Mouse (Mus musculus) layer of hippocampus, adult 18-20 months (tissue): ENCODE results near the gene Rcor3. TPM values are rescaled to one million over a fixed set of nuclear protein-coding genes. Genes with fewer than 3 reads are reported as not detected.

Experiments used
- DNase-seq, 2 experiments: peaks; one replicate each; pipeline ENCODE4 v3.0.0; 2022; ENCODE audit warnings: low spot score in 2 of 2
- total RNA-seq, 2 experiments: library from RNA; stranded (reverse); gene quantifications; 2 replicates each; pipeline ENCODE4 v1.2.3; 2021

Rcor3 gene
- total RNA-seq, 2 experiments from 2014 or later, result 42.4 to 45.8 TPM

DNA sequence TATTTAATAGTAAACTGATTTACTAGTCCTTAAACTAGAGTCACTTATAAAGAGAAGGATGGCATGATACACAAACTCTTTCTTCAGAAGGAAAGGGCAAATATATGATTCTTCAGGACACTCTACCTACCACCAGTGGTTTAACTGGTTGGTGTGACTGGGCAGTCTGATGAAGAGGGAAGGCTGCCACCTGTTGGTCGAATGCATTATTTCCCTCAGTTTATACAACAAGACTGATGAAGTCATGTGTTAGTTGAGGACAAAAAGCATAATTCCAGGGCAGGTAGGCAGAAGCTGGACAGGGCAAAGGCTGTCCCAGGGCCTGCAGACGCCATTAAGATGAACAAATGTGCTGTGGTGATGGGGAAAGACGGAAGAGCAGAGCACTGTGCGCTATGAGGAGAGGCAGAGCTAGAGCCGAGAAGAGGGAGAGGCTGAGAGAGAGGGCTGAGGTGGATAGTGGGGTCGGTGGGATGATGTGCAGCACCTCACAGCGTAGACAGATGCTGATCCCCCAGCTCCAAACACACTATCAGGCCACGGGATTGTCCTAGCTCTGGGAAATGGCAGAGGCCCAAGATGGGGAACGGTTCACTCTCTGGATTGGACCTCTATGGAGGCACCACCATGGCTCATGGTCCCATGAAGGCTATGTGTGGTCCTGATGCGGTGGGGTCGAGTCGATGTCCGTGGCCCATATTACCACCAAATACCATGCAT, 43.3 kb downstream of the Rcor3 start:
- peak; percentile 35 to 86 for DNase-seq

DNA sequence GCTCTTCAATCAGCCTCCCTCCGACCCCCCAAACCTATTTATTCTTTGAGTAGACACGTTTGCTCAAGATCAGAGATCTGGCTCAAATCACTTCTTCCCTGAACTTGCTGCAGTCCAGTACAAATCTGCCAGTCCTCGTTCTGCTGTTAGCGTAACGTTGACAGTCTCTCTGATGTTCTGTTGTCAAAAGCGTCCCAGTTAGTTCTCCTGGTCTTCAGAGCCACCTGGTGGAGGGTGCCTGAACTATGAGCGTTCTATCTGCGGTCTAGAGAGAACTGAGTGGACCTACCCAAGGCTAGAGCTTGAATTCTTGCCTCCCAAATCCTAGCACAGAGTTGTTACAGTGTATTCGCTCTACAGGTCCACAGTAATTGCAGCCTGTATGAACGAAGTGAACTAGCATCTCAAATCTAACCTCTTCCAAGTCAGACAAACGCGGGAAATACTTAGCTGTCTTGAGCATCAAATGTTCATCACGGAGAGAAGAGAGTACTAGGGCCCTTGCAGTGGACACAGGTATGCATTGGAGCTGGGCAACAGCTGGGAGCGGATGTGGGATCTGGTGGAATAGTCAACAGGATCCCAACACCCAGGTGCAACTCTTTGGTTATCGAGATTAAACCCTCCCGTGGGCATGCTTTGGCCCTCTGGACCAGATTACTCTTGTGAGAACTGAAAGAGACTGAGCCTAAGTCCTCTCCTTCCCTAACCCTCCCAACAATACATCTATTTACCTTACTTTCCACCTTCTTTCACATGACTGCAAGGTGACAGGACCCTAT, 44.8 kb downstream of the Rcor3 start:
- DNase-seq, result peak; percentile 74 to 95

DNA sequence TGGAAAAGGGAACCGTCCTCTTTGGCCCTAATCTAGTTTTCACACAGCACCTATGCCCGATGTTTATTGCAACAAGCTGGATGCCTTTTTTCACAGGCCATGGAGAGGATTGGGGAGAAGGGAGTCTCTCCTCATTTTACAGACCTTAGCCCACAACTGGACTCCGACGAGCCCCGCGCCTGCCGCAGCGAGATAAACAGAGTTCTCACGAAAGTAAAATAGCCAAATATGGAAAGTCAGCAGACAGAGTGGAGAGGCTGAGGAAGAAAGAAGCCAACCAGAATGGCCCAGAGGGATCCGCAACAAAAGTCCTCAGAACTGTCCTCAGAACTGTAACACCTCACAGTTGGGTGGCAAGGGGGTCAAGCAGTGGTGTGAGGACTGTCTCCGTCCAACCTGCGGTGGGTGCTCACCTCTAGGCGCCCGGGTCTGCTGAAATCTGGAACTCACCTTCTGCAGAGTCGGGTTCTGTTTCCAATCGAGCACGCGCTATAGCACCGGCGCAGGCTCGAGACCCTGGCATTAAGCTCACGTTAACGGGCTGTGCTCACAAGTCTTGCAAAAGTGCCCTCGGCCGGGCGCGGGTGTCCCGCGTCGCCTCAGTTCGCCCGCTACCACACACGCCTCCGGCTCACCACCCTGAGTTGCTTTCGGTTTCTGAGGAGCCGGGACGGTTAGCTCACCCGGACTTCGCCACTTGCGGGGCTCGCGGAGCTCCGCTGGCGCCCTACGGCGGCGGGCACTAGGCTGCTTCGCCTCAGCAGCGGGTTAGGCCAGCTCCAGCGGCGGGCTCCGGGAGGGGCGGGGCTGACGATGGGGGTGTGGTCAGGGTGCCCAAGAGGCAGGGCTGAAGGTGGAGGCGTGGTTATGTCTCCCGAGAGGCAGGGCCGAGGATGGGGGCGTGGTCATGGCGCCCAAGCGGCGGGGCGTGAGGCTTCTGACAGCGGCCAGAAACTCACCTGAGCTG, 45.8 kb downstream of the Rcor3 start, which contains the start of gene Traf5:
Traf5 (minus strand) TSS at position 754 of the 967 bp plus-strand sequence.
- DNase-seq, result peak; percentile 87 to 94

DNA sequence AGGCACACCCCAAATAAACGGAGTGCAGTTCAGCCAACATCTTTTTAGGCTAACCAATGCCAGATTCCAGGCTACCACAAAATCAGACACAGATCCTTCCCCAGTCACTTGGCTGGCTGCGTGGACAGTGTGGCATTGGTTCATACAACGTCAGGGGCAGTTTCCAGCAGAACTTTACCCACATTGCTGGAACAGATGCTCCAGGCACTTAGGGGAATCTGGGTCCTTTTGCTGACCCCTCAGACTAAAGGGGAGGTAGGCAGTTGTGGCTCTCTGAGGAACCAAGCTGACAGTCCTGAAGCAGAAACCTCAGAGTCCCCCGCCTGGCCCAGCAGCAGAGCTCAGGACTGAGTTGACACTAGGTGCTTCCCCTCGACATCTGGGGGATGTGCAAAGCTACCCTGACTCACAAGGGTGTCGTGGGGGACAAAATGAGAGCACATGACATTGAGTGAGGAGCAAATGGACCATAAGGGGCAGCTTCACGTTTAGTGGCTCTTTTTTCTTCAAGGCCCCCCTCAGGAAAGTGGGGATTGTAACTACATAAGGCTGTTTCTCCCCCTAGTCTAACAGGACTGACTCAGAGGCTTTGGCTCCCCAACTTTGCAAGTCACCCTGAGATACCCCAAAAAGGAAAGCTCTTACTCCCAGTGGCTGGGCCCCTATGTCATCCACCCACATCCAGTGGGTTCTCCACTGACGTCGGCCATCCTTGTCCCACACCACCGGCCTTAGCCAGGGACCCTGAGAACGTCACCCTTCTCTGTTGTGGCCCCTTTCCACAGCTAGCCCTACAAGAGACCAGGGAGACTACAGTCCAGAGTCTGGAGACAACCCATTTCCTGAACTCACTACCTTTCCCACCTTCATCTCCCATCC, 46.9 kb downstream of the Rcor3 start:
- no peak for DNase-seq

DNA sequence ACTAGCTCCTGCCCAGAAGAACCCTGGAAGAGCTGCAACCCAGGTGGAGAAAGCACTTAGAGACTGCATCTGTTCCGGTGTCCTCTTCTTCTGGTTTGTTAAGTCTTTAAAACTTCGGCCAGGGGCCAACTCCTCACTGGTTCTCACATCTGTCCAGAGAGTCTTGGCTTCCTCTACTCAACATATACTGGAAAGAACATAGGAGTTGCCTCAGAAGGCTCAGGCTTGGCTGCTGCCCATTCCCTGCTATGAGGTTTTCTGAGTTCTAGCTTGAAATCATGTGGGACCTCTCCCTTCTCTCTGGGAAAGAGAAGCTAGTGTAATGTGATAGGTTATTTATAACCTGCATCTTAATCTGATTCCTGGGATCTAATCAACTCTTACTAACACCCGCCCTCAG, 47.6 kb downstream of the Rcor3 start:
- no peak for DNase-seq

DNA sequence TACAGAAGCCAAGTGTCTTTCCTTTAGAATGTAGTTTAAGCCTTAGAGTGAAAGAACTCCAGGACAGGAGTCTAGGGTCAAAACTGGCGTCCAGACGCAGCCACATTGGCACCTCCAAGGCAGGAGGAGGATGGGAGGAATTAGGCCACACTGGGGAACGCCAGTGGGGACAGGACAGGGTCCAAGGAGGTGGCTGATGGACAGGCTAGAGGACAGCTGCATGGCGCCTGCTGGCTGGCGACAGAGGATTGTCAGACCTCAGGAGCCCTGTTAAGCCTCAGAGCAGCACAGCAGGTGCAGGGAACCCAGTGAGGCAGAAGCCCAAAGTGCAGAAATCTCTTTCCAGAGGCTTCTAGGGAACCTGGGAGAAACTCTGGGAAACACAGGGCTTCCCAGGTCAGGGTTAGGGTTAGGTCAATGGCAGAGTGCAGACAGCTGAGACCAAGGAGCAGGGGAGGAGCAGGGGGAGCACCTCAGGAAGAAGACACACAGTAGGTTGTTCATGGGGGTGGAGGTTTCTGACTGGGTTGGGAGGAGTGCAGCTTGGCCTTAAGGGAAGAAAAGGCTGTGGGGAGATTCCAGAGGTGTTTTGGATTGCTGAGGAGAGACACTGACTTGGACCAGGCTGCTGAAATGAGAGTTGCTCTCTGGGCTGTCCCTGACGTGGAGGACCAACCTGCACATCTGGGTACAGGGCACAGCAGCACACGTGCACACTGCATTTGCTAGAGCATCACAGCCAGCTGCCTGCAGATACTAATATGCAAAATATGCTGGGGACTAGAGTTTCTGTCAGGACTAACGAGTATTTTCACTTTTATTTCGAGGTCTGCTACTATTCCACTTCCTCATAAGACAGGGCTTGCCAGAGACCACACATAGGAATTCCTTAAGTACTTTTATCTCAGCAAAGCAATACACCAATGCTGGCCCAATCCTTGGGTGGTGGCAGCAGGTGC, 48.4 kb downstream of the Rcor3 start:
- no peak for DNase-seq

DNA sequence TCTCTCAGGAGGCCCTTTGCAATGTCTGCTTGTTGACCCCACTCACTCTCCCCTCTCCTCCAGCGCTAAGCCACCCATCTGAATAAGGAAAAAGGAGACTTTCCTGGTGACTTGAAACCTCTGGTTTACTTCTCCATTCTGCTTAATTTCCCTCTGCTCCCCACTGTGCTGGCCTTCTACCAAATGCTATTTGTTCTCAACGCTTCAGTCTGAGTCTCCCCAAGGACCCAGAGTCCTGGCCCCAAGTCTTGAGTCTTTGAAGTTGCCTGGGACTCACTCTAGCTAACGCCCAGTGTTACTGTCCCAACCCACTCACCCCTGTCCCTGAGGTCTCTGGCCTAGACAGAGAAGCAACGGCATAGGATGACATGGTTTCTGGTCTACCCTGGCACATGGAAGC, 49.9 kb downstream of the Rcor3 start:
- DNase-seq, result no peak

DNA sequence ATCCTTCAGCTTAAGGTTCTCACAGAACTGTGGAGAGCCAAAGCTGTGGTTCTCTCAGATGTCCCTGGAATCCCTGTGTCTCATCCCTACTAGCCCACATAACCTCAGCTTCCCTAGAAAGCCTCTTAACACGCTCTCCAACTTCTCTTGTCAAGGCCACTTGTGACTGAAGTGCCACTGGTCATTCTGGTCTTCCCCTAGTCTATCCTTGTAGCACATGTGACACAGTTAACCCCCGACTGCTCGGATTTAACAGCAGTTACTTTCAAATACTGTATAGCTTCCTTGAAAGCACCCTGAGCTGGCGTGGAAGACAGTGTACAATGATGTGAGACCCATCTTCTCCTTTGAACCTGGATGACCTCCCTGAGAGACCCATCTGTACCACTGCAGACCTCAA, 50.8 kb downstream of the Rcor3 start:
- no peak for DNase-seq

DNA sequence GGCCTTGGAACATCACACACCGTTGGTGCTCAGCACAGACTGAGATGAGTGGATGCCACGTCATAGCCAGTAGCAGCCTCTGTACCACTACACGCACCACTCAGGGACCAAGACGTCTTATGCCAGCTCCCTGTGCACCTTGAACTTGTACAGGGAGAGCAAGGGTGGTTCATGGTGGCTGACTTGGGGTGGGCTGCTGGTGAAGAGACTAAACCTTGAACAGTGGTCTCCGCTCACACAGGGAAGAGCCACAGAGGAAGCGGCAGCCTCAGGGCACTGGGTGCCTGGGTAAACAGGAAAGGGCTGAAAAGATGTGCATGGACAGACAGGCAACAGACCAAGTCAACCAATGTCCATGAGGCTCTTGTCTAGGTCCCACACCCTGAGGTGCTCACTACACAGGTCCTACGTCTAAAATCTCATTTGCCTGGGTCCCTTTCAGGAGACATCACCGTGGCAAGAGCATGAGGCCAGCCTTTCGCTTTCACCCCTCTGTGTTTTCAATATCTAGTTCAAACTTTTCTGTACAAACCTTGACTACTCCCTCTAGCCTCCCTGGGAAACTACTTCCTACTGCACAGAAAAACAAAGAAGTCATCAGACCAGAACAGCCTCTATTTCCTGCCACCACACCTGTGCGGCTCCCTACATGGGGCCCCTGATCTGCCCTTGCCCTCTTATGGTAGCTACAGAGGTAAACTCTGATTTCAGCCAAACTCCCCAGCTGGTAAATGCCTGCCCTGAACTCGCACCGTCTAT, 51.4 kb downstream of the Rcor3 start:
- DNase-seq, result no peak

DNA sequence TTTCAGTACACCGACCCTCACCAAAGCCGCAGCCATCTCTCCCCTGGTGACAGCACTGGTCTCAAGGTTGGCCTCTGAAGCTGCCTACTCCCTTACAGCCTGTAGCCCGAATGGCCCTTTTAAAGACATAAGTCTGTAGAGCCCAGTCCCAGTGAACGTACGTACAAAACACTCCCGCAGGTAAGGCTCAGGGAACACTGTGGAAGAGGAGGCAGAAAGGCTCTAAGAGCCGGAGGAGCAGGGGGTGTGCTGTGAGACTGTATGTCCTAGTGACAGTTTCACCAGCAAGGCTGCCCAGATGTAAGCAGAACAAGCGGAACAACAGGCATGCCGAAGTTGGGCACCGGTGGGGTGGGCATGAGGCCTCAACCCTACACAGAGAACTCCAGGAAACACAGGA, 52.6 kb downstream of the Rcor3 start:
- no peak for DNase-seq

DNA sequence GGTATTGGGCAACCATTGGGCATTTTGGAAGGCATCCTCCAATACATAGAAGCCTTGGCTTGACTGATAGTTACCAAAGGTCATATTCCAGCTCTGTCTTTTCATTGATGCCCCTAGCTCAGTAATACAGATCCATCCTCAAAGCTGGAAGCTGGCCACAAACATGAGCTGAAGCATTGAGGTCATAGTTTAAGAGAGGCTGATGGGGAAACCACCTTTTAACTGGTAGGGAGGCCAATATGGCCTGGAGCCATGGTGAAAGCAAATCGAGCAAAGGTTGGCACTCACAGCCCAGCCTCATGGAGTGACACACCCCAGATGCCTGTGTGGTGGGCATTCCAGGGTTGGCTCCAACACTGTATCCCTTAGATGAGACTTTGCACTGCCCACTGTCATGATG, 55.2 kb downstream of the Rcor3 start:
- DNase-seq, result no peak

DNA sequence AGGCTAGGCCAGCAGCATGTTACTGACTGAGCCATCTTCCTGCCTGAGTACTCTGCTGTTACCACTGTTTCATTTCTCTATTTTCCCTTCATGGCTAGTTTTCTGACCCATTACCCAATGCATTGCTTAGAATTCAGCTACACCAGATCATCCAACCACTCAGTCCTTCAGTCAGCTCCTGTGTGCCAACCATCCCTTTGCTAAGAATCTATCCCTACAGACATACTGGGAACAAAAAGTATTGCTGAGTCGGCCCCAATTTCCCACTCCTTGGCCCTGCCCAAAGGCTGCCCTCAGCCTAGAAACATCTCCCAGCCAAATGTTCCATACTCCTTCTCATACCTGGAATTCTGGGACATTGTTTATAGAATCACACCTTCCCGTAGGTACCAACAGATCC, 56.7 kb downstream of the Rcor3 start:
- no peak for DNase-seq

DNA sequence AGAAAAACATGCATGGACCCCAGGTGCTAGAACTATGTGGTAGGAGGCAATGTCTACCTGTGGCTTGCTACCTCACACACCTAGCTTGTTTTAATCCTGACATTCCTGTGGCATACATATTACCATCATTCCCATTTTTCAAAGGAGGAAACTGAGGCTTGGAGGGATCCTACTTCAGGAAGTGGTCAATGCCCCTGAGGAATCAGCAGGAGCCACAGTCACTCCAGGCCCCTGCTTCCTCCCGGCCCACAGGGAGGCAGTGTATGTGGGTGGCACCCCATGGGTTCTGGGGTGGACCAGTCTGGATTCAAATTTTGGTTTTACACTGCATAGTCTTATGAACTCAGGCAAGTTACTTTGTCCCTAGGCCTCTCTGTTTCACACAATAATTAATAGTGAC, 58.7 kb downstream of the Rcor3 start:
- no peak for DNase-seq

DNA sequence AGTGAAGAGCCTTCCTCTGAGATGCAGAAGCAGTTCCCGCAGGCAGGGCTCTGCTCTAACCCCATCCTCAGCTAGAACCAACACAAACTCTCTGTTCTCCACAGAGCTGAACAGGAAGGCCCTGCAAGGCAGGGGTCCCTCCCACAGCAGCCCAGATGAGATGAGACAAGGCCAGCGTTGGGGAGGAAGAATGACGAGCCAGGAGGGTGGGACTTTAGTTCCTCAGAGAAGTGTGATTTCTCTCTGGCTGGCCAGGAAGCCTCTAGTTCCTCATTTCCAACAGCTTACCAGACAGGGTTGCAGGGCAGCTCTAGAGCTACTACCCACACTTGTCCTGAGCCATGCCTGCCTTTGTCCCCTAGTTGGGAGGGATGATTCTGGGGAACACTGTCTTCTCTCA, 59.5 kb downstream of the Rcor3 start:
- no peak for DNase-seq

DNA sequence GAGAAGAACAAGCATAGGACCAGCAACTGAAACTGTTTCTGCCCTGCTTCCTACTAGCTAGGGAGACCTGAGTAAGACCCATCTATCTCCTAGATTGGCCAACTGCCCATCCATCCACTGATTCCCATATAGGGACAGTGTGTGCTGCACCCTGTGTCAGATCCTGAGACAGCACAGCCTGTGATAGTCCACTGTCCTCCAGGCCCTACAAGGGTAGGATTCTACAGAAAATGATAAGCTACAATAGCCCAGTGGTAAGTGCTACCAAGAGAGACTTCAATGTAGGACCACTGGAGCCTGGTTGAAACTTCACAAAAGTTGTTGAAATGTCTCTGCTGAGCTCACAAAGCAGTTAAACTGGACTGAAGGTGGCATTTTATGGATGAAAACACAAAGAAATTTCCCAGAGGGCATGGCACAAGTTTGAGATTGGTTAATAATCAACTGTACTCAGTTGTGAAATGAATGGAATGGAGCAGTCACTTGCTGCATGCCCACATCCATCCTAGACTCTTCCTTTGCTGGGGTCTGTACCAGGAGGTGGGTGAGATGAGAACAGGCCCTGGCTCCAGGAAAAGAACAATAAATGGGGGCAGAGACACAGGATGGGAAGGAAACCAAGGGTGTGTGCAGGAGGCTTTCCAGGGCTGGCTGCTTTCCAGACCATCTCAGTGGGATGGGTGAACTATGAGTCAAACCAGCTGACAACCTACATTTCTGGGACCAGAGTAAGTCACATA, 60.9 kb downstream of the Rcor3 start:
- DNase-seq, result peak; percentile 43 to 68

DNA sequence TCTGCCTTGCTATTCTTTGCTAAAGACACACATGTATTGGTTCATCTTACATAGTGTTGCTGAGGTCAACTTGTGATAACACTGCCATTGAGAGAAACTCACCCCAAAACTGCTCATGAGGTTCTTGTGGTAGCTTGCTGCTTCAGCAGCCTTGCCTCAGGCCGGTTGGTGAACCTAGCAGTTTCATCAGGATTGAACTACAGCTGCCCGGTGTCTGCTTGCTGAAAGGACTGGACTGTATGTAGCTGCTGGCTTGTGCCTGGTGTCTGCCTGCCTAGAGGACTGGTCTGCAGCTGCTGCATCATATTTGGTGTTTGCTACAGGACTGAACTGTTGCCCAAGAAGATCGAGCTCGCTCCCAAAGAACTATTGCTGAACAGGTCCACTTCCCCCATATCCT, 61.8 kb downstream of the Rcor3 start:
- DNase-seq, result no peak

DNA sequence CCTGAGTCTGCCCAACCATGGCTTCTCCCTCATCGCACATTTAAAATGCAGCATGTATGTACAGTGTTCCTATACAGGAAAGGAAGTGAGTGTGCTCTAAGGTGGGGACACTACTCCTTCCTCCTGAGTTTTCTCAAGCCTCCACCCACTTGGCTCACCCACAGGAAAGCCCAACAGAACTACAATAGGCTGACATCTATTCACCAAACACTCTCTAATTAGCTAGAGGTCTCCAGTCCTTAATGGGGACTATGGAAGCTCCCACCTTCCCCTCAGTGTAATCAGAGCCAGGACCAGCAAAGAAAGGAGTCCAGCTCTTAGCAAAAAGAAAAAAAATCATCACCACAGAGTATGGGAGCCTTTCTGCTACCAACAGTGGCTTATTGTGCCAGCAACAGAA, 63.0 kb downstream of the Rcor3 start:
- DNase-seq, result no peak

DNA sequence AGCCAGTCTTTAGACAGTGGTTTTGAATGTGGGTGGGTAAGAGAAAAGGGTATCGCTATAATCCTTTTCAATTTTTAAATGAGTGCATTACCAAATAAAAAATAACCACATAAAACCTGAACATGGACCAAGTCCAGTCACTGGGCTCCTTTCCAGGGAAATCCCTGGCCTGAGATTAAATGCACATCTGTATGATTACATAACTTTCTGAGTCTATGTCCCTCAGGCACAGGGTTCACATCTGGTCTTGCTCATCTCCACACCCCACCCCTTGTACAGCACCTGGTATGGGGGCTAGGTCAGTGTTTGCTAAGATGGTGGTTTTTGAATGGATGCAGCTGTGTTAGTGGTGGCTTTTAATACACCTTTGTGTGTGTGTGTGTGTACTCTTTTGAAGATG, 65.4 kb downstream of the Rcor3 start:
- no peak for DNase-seq
